Mouse (Mus musculus): ENCODE data around the gene Prkn. TPM values are rescaled to one million over a fixed set of nuclear protein-coding genes. Genes with fewer than 3 reads are reported as not detected.

Prkn gene
- polyA plus RNA-seq (2014; fragmentation: Nextera tagmentation; extraction: Ambion mirVana), result 1.5 and 2.0 TPM in 2 replicates

GRCm38 (mm10) chr17:10840148-10840707 is at the start of gene Prkn, which contains the start of gene Pacrg:
TSS of gene Prkn (plus strand) at chr17:10840384.
TSS of gene Pacrg (minus strand) at chr17:10840311.
- ATAC-seq (replicated peaks; ENCODE audit: low FRiP score) (peak; percentile 95), DNase-seq (ENCODE audit: low spot score) (peak; percentile 99)
- Histone ChIP-seq H3K27me3 (ENCODE audit: control insufficient read depth, insufficient read depth, low read length) (no peaks in the 10 kb centered on the region), H3K36me3 (ENCODE audit: control insufficient read depth, insufficient read depth, low read length) (no peaks in the 10 kb centered on the region), H3K4me3 (ENCODE audit: low read depth, low read length) (peak within 1 kb of the TSS; percentile 74), H3K9ac (ENCODE audit: low read length) (peak within 1 kb of the TSS; percentile 55), H3K4me1 (replicated peaks; ENCODE audit: control insufficient read depth, insufficient read depth, low read length) (0 out of 2 replicates have a peak, but pooled peaks cover 3% of the 10 kb centered on the region), H3K4me2 (ENCODE audit: low read depth, low read length, severe bottlenecking) (peak within 1 kb of the TSS; percentile 85), H3K27ac (ENCODE audit: low read depth, low read length) (no peak within 1 kb of the TSS), H3K9me3 (ENCODE audit: control insufficient read depth, low read length) (no peaks in the 10 kb centered on the region)
- WGBS, result under 1% methylated on average over 46 of the region's 58 CpGs

GRCm38 (mm10) chr17:10791661-10792060 is 48.5 kb upstream of the Prkn start:
- H3K4me3 ChIP-seq (ENCODE audit: low read depth, low read length), result no peak overlapping the region
- 70% methylated on average over 3 of the region's 3 CpGs for WGBS
- ATAC-seq (replicated peaks; ENCODE audit: low FRiP score) (no peak), DNase-seq (ENCODE audit: low spot score) (no peak)
- H3K27me3 ChIP-seq (ENCODE audit: control insufficient read depth, insufficient read depth, low read length), result no peaks in the 10 kb centered on the region
- no peaks in the 10 kb centered on the region for H3K9me3 ChIP-seq (ENCODE audit: control insufficient read depth, low read length)
- H3K4me1 ChIP-seq (replicated peaks; ENCODE audit: control insufficient read depth, insufficient read depth, low read length), result no peaks in the 10 kb centered on the region
- no peaks in the 10 kb centered on the region for H3K36me3 ChIP-seq (ENCODE audit: control insufficient read depth, insufficient read depth, low read length)
- H3K4me2 ChIP-seq (ENCODE audit: low read depth, low read length, severe bottlenecking), result no peak overlapping the region
- no peak overlapping the region for H3K27ac ChIP-seq (ENCODE audit: low read depth, low read length)
- H3K9ac ChIP-seq (ENCODE audit: low read length), result no peak overlapping the region

- 83% methylated on average over 4 of the region's 4 CpGs for WGBS
Measured at GRCm38 (mm10) chr17:10806692-10807091, 33.5 kb upstream of the Prkn start.

GRCm38 (mm10) chr17:10807261-10807998 is 32.8 kb upstream of the Prkn start:
- Histone ChIP-seq H3K36me3 (ENCODE audit: control insufficient read depth, insufficient read depth, low read length) (no peaks in the 10 kb centered on the region), H3K4me1 (replicated peaks; ENCODE audit: control insufficient read depth, insufficient read depth, low read length) (no peaks in the 10 kb centered on the region), H3K27me3 (ENCODE audit: control insufficient read depth, insufficient read depth, low read length) (no peaks in the 10 kb centered on the region), H3K9me3 (ENCODE audit: control insufficient read depth, low read length) (no peaks in the 10 kb centered on the region), H3K4me3 (ENCODE audit: low read depth, low read length) (no peak overlapping the region), H3K27ac (ENCODE audit: low read depth, low read length) (no peak overlapping the region), H3K9ac (ENCODE audit: low read length) (no peak overlapping the region), H3K4me2 (ENCODE audit: low read depth, low read length, severe bottlenecking) (no peak overlapping the region)
- DNase-seq (ENCODE audit: low spot score) (no peak), ATAC-seq (replicated peaks; ENCODE audit: low FRiP score) (no peak)
- WGBS, result 84% methylated on average over 13 of the region's 13 CpGs

More at GRCm38 (mm10) chr17:10806692-10807091, 33.5 kb upstream of the Prkn start:
- Histone ChIP-seq H3K27me3 (ENCODE audit: control insufficient read depth, insufficient read depth, low read length) (no peaks in the 10 kb centered on the region), H3K4me2 (ENCODE audit: low read depth, low read length, severe bottlenecking) (no peak overlapping the region), H3K27ac (ENCODE audit: low read depth, low read length) (no peak overlapping the region), H3K4me3 (ENCODE audit: low read depth, low read length) (no peak overlapping the region), H3K36me3 (ENCODE audit: control insufficient read depth, insufficient read depth, low read length) (no peaks in the 10 kb centered on the region), H3K9me3 (ENCODE audit: control insufficient read depth, low read length) (no peaks in the 10 kb centered on the region), H3K4me1 (replicated peaks; ENCODE audit: control insufficient read depth, insufficient read depth, low read length) (no peaks in the 10 kb centered on the region), H3K9ac (ENCODE audit: low read length) (no peak overlapping the region)
- no peak for DNase-seq (ENCODE audit: low spot score)
- ATAC-seq (replicated peaks; ENCODE audit: low FRiP score), result no peak

- no peak for DNase-seq (ENCODE audit: low spot score)
- Histone ChIP-seq H3K36me3 (ENCODE audit: control insufficient read depth, insufficient read depth, low read length) (no peaks in the 10 kb centered on the region), H3K4me2 (ENCODE audit: low read depth, low read length, severe bottlenecking) (no peak overlapping the region), H3K9ac (ENCODE audit: low read length) (no peak overlapping the region), H3K4me3 (ENCODE audit: low read depth, low read length) (no peak overlapping the region), H3K9me3 (ENCODE audit: control insufficient read depth, low read length) (no peaks in the 10 kb centered on the region), H3K27ac (ENCODE audit: low read depth, low read length) (no peak overlapping the region), H3K27me3 (ENCODE audit: control insufficient read depth, insufficient read depth, low read length) (no peaks in the 10 kb centered on the region), H3K4me1 (replicated peaks; ENCODE audit: control insufficient read depth, insufficient read depth, low read length) (no peaks in the 10 kb centered on the region)
- no peak for ATAC-seq (replicated peaks; ENCODE audit: low FRiP score)
- 79% methylated on average over 2 of the region's 2 CpGs for WGBS
Measured at GRCm38 (mm10) chr17:10808571-10808970, 31.6 kb upstream of the Prkn start.

- Histone ChIP-seq H3K4me2 (ENCODE audit: low read depth, low read length, severe bottlenecking) (no peak overlapping the region), H3K9me3 (ENCODE audit: control insufficient read depth, low read length) (no peaks in the 10 kb centered on the region), H3K27ac (ENCODE audit: low read depth, low read length) (no peak overlapping the region), H3K4me3 (ENCODE audit: low read depth, low read length) (no peak overlapping the region), H3K36me3 (ENCODE audit: control insufficient read depth, insufficient read depth, low read length) (no peaks in the 10 kb centered on the region), H3K4me1 (replicated peaks; ENCODE audit: control insufficient read depth, insufficient read depth, low read length) (no peaks in the 10 kb centered on the region), H3K27me3 (ENCODE audit: control insufficient read depth, insufficient read depth, low read length) (no peaks in the 10 kb centered on the region), H3K9ac (ENCODE audit: low read length) (no peak overlapping the region)
- DNase-seq (ENCODE audit: low spot score), result no peak
- no peak for ATAC-seq (replicated peaks; ENCODE audit: low FRiP score)
- 80% methylated on average over 4 of the region's 4 CpGs for WGBS
Measured at GRCm38 (mm10) chr17:10818971-10819370, 21.2 kb upstream of the Prkn start.

- no peaks in the 10 kb centered on the region for H3K36me3 ChIP-seq (ENCODE audit: control insufficient read depth, insufficient read depth, low read length)
- ATAC-seq (replicated peaks; ENCODE audit: low FRiP score) (peak; percentile 57), DNase-seq (ENCODE audit: low spot score) (peak; percentile 71)
- H3K4me3 ChIP-seq (ENCODE audit: low read depth, low read length), result peak overlapping the region; percentile 74
- WGBS, result 4% methylated on average over 20 of the region's 20 CpGs
- no peak overlapping the region for H3K27ac ChIP-seq (ENCODE audit: low read depth, low read length)
- H3K9me3 ChIP-seq (ENCODE audit: control insufficient read depth, low read length), result no peaks in the 10 kb centered on the region
- H3K9ac ChIP-seq (ENCODE audit: low read length), result peak overlapping the region; percentile 55
- H3K4me1 ChIP-seq (replicated peaks; ENCODE audit: control insufficient read depth, insufficient read depth, low read length), result 0 out of 2 replicates have a peak, but pooled peaks cover 3% of the 10 kb centered on the region
- H3K27me3 ChIP-seq (ENCODE audit: control insufficient read depth, insufficient read depth, low read length), result no peaks in the 10 kb centered on the region
- peak overlapping the region; percentile 85 for H3K4me2 ChIP-seq (ENCODE audit: low read depth, low read length, severe bottlenecking)
Measured at GRCm38 (mm10) chr17:10840731-10841201, 582 bp downstream of the Prkn start.

- DNase-seq (ENCODE audit: low spot score) (no peak), ATAC-seq (replicated peaks; ENCODE audit: low FRiP score) (no peak)
- H3K4me3 ChIP-seq (ENCODE audit: low read depth, low read length), result no peak overlapping the region
- no peak overlapping the region for H3K4me2 ChIP-seq (ENCODE audit: low read depth, low read length, severe bottlenecking)
- H3K27ac ChIP-seq (ENCODE audit: low read depth, low read length), result no peak overlapping the region
- 92% methylated on average over 3 of the region's 3 CpGs for WGBS
- no peaks in the 10 kb centered on the region for H3K27me3 ChIP-seq (ENCODE audit: control insufficient read depth, insufficient read depth, low read length)
- no peaks in the 10 kb centered on the region for H3K9me3 ChIP-seq (ENCODE audit: control insufficient read depth, low read length)
- H3K9ac ChIP-seq (ENCODE audit: low read length), result no peak overlapping the region
- no peaks in the 10 kb centered on the region for H3K4me1 ChIP-seq (replicated peaks; ENCODE audit: control insufficient read depth, insufficient read depth, low read length)
- H3K36me3 ChIP-seq (ENCODE audit: control insufficient read depth, insufficient read depth, low read length), result no peaks in the 10 kb centered on the region
Measured at GRCm38 (mm10) chr17:10854207-10854606, 14.0 kb downstream of the Prkn start.
